Mouse (Mus musculus) adrenal gland, postnatal 36 days (tissue): ENCODE data around the gene Jak3. TPM values are rescaled to one million over a fixed set of nuclear protein-coding genes. Genes with fewer than 3 reads are reported as not detected.
"Not testable (repeated sequence)": the region's sequence is repeated elsewhere in the genome, so short reads cannot be mapped to it uniquely, and the experiment has no call there.

Source experiments
- DNase-seq, 2 experiments: peaks; one replicate each; pipeline ENCODE4 v3.0.0; 2021; ENCODE audit warnings: mixed read lengths in 1 of 2
- microRNA-seq: library from miRNA; unstranded; fragments of <30 nt; microRNA quantifications from one replicate; pipeline ENCODE4 v1.2.0, GENCODE M21; 2021
- total RNA-seq, 2 experiments: library from RNA; stranded (reverse); gene quantifications; 2 replicates each; pipeline ENCODE4 v1.2.3; 2021

Jak3 gene
- total RNA-seq, 2 experiments from 2014 or later, result 11.3 to 13.0 TPM

- DNase-seq, result no peak
Measured at GRCm38 (mm10) chr8:71719928-71720457, 43.9 kb downstream of the Jak3 start.

- no peak for DNase-seq
Measured at GRCm38 (mm10) chr8:71723047-71723551, 47.0 kb downstream of the Jak3 start.

GRCm38 (mm10) chr8:71724389-71724788 is 48.3 kb downstream of the Jak3 start:
- no peak for DNase-seq

GRCm38 (mm10) chr8:71725122-71725924 is 49.2 kb downstream of the Jak3 start, which contains the start of gene Fcho1:
Gene Fcho1 (minus strand): TSS chr8:71725716.
- peak; percentile 78 to 84 for DNase-seq

- DNase-seq, result peak; percentile 33 to 36
Measured at GRCm38 (mm10) chr8:71728240-71728785, 52.2 kb downstream of the Jak3 start.

GRCm38 (mm10) chr8:71728826-71729620 is 52.9 kb downstream of the Jak3 start:
- no peak for DNase-seq

- DNase-seq, result peak; percentile 74 to 76
Measured at GRCm38 (mm10) chr8:71731652-71732230, 55.6 kb downstream of the Jak3 start.

GRCm38 (mm10) chr8:71738316-71738715 is 62.2 kb downstream of the Jak3 start:
- DNase-seq, result not testable (repeated sequence)

Small RNA genes lying within 50 kb of the gene (microRNA-seq; reads per million reads assigned to microRNA genes)
- 0.75 reads per million for gene Mir6769b

Other genes with a start within 250 kb of the Jak3 start
- gene Abhd8, start 212.6 kb upstream of the Jak3 start, total RNA-seq, result 10 to 100 TPM; 56.6 to 81.2 TPM
- gene Mrpl34, start 211.3 kb upstream of the Jak3 start, total RNA-seq, result 100 to 1,000 TPM in 1 of 2 experiments, 10 to 100 TPM in 1; 91.9 to 111 TPM
- gene Dda1, start 207.1 kb upstream of the Jak3 start, total RNA-seq, result 10 to 100 TPM; 57.7 to 62.3 TPM
- gene Ano8, start 190.3 kb upstream of the Jak3 start, total RNA-seq, result 10 to 100 TPM; 14.0 to 15.1 TPM
- 10 to 100 TPM; 22.5 to 23.1 TPM for gene Gtpbp3, start 188.2 kb upstream of the Jak3 start, total RNA-seq
- gene Plvap, start 164.5 kb upstream of the Jak3 start, total RNA-seq, result 100 to 1,000 TPM; 200 to 203 TPM
- not detected for gene Ccdc194, start 150.6 kb upstream of the Jak3 start, total RNA-seq
- gene Bst2, start 138.8 kb upstream of the Jak3 start, total RNA-seq, result 10 to 100 TPM; 65.6 to 87.4 TPM
- 10 to 100 TPM; 65.8 to 78.6 TPM for gene Mvb12a, start 133.4 kb upstream of the Jak3 start, total RNA-seq
- gene Tmem221, start 117.4 kb upstream of the Jak3 start, total RNA-seq, result 1 to 10 TPM; 3.5 to 7.7 TPM
- gene Nxnl1, start 109.7 kb upstream of the Jak3 start, total RNA-seq, result 1 to 10 TPM in 1 of 2 experiments, under 1 TPM in 1; 0.73 to 1.7 TPM
- 100 to 1,000 TPM; 177 to 245 TPM for gene Slc27a1, start 107.4 kb upstream of the Jak3 start, total RNA-seq
- gene Pgls, start 84.1 kb upstream of the Jak3 start, total RNA-seq, result 100 to 1,000 TPM; 137 to 165 TPM
- 1 to 10 TPM; 1.8 to 3.7 TPM for gene Fam129c, start 78.6 kb upstream of the Jak3 start, total RNA-seq
- 10 to 100 TPM; 57.4 to 61.8 TPM for gene Colgalt1, start 65.3 kb upstream of the Jak3 start, total RNA-seq
- 1 to 10 TPM; 4.6 to 7.3 TPM for gene Unc13a, start 4.5 kb upstream of the Jak3 start, total RNA-seq
- 1 to 10 TPM; 4.0 to 4.7 TPM for gene Insl3, start 12.9 kb downstream of the Jak3 start, total RNA-seq
- gene B3gnt3, start 25.5 kb downstream of the Jak3 start, total RNA-seq, result 1 to 10 TPM; 4.0 to 4.5 TPM
- gene Fcho1, start 49.4 kb downstream of the Jak3 start, total RNA-seq, result 1 to 10 TPM in 1 of 2 experiments, under 1 TPM in 1; 0.50 to 3.2 TPM
- 1 to 10 TPM; 4.8 to 6.9 TPM for gene Zfp709, start 205.7 kb downstream of the Jak3 start, total RNA-seq
- gene Zfp882, start 232.3 kb downstream of the Jak3 start, total RNA-seq, result 1 to 10 TPM; 5.7 to 6.5 TPM
- gene Zfp617, start 232.3 kb downstream of the Jak3 start, total RNA-seq, result 10 to 100 TPM; 31.8 to 35.7 TPM